Mouse (Mus musculus) kidney, postnatal 14 days (tissue): ENCODE measurements at regions not wholly inside any gene's neighbourhood (a gene's known extent, or its start where the extent isn't known, plus 50 kb on each side); places are given as distances from the start of the nearest gene placed in this dataset.

Experiments used
- DNase-seq: peaks from one replicate; pipeline ENCODE4 v3.0.0; 2022; ENCODE audit warnings: mixed read lengths

DNA sequence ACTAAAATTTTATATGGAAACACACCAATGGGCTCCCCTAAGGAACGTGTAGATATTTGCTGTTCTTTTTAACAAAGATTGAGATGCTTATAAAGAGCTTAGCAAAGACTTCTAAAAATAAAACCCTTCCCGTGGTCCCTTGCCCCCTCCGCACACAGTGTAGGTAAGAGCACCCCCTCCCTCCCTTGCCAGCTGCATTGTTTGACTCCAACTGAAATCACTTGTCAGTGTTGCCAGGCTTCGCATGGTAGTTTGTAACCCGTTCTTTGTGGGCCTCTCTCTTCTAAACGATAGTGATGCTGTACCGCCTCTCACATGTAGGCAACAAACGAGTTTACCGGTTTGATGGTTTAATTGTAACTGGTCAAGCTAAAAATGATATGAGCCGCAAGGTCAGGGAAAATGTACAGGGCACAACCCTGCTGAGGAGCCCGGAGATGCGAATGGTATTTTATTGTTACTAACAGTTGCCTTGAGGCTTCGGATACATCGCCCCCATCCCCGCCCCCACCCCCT, 246.0 kb downstream of the Ttll7 start:
- DNase-seq: no peak

DNA sequence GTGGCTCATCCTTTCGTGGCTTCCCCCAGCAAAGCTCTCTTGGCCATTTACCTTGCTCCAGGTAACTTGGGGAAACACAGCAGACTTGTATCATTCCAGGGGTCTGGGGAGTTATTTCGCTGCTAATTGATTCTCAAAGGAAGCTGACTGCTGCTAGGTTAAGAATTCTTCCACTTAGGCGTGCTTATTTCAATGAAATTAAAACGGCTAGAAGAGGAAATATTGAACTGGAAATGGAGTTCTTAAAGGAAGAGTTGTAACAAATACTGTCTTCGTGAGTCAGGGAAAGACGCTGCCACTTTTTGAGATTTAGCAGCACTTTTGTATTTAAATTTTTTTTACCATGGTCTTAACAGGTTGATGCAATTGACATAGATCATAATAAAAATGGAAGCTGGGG, 246.4 kb downstream of the Ttll7 start:
- DNase-seq: no peak

DNA sequence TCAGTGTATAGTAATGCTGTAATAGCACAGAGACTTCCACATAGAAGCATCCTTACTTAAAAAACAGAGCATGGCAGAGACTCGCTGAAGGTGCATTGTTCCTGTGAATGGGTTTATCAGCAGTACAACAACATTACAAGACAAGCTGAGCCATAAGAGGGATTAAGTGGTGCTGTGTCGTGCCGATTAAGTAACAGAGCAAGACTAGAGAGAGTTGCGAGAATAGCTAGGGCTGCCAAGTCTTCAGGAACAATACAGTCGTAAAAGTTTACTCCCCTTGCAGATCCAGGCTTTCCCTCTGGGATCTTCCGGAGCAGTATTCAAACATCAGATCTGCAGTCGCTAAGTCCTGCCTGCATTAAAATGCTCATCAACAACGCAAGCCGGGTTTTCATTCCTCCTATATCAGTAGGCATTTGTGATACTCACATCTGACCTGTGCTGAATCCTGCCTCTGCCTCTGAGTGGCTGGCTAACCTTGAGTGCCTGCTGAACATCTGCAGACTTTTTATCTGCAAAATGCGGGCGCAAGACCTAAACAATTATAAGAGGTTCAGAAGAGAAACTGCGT, 247.1 kb downstream of the Ttll7 start:
- no peak for DNase-seq

DNA sequence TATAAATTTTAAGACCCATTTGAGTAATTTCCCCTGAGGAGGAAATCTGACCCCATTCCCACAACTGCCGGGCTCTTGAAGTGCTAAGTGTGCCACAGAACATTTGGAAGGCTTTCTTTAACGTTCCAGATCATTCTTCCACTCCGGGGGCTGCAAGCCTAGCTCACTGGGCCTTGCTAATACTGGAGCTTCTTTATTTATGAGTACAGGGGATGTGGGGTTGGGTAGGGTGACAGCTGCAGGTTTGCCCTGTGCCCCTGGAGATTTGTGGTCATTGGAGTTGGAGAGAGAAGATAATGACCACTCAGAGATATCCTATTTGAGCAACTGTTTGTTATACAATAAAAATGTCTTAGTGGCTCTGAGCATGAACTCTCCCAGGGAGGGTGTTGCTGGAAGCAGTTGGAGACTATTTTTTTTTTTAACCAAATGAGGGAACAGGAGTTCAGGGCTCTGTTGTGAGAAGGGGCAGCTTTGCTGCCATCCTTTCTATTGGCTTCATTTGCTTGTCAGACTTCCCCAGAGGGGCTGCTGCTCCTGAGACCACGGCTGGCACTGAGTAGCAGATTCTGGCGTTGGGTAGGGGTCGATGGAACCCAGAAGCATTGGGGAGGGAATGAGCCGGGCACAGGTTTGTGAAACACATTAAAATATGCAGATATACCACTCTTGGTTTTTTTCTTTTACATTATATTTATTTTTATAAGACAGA, 249.0 kb downstream of the Ttll7 start:
- peak; percentile 26 for DNase-seq

DNA sequence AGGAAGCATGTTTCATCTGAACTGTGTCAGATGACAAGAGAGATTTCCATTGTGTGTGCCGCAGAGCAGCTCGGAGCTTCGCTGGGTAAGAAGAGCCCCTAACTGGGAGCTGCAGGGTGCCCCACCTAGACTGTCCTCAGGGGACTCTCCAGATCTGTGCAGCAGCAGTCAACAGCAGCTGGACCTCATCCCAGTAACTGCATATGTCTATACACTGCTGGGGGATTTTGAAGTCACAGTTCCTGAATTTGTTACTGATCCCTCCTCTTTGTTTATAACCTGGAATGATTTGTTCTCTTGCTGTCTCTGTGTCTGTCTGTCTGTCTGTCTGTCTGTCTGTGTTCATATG, 249.6 kb downstream of the Ttll7 start:
- no peak for DNase-seq

DNA sequence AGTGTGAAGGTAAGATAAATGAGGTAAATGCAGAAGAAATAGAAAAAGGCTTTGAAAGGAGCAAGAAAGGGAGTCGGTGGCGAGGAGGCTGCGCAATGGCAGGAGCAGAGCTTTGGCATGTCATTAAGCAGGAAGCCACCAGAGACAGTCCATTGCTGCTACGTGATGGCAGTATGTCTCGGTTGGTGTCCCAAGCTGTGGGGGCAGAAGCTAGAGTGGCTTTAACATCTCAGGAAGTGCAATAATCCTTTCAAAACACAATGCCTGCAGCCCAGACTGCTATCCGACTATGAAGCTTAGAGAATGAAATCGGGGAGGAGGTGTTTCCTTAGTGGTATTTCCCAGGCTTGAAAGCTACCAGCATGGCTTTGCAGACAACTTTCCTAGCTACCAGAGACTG, 251.3 kb downstream of the Ttll7 start:
- no peak for DNase-seq

DNA sequence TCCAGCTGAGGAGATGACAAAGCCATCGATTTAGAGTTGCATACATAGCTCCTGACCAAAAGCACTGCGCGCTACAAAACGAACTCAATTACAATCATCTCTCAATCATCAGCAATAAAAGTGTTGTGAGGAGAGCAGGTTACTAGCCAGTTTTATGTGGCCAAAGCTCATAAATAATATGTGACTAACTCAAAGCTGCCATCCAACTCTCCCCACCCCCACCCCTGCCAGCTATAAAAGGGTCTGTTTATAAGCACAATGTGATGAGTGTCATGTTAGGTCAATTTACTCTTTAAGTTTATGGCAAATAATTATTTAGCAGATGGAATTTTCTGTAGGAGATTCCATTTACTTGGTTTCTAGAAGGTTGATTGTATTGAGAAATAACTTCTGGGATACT, 265.4 kb downstream of the Ttll7 start:
- DNase-seq: no peak

DNA sequence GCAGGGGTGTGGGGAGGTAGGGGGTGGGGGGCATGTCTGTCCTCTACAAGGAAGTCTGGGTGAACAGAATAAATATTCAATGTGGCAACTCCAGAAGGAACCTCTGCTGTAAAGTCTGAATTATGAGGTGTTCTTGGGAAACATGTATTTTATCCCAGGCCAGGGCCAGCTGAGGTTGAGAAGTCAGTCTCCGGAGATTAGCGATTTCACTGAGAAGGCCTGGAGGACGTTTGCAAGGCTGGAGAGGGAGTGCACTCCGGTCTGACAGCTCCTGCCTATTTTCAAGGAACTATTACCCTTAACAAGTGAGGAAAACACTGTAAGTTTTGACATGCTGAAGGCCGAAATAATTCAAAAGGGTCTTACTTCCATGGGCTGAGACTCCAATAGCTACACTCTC, 265.9 kb downstream of the Ttll7 start:
- no peak for DNase-seq

DNA sequence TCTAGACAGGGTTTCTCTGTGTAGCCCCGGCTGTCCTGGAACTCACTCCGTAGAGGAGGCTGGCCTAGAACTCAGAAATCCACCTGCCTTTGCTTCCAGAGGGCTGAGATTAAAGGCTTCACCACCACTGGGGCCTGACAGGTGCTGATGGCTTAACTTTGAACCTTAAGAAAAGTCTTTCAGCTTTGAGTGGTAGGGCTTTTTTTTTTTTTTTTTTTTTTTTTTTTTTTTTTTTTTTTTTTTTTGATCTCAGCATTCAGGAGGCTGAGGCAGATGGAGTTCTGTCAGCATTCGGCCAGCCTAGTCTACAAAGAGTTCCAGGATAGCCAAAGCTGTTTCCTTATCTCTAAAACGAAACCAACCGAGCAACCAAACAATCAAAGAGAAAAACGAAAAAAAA, 266.5 kb downstream of the Ttll7 start:
- no peak for DNase-seq

DNA sequence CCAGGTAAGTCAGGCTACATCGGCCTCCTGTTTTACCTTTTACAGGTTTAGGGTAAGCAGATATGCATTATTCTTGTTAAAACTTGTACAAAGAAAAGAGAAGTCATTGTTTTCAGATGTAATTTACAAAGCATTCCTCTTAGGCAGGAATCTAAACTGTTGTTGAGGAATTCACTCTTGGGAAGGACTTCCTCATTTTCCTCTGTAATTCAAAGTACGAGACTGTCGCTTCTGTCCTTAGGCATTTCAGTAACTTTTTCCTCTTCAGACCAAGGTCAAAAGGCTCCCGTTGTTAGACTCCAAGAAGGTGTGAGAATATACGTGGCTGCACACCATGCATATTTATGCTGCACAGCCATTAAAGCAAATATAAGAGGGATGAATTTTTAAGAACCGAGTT, 269.7 kb downstream of the Ttll7 start:
- DNase-seq: no peak

DNA sequence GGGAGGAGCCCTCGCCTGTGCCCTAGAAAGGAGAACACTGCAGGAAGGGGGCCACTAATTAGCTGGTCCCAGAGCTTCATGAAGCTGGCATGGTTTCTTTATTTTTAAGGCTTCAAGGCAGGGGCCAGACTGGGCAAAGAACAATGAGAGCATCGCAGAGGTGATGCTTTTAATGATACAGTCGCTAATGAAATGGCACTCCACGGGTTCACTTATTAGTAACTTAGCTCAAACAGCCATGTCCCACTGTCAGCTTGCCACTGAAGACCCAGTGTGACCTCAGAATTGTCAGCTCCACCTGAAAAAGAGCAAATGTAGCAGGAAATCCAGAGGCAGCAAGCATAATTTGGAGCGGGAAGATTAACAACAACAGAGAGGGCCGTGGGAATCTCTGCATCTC, 275.6 kb downstream of the Ttll7 start:
- DNase-seq: no peak

DNA sequence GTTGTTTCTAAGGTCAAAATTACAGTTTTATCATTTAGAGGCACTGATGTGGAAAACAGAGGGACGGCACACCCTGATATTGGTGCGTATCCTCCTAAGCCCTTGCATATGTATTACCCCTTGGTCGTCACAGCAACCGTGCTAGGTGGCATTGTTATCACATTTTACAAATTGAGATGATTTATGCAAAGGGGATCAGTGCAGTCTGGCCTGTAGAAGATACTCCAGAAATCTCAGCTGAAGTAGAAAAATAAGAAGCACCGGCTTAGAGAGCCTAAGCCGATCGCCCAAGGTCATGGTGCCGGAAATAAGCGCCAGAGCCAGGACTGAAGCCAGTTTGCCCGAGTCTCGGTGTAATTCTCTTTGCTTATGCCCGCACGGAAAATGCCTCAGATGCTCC, 280.7 kb downstream of the Ttll7 start:
- no peak for DNase-seq

DNA sequence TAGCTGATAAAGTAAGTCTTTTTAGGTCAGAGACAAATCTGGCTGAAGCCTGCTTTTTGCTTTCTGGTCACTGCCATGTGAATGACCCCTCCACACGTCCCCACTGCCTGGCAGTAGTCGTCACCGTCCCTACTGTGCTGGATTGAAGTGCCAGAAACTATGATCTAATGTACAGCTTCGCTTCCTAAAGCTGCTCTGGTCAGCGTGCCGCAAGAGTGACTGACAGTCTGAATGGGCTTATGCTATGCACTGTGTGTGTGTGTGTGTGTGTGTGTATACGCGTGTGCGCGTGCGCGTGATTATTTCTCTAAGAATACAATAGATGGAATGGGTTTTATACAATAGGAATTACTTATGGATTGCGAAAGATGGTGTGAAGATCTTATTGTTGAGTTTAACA, 281.2 kb downstream of the Ttll7 start:
- no peak for DNase-seq

DNA sequence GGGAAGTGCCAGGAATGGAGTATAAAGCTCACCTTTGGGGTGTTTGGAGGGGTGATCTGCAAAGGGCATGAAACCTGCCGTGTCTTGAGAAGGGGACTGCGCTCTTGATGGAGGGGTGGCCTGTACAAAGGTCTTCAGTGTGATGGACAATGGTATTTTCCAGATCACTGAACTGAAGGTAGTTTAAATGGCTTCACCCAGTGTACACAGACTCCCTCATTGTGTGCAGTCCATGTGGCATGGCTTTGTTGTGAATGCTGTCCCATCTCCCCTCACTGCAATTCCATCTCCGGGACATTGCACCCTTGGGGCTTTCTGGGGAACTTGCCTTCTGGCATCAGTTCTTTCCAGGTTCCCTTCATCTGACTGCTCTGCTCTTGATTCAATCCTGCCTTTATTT, 288.2 kb downstream of the Ttll7 start:
- DNase-seq: no peak

DNA sequence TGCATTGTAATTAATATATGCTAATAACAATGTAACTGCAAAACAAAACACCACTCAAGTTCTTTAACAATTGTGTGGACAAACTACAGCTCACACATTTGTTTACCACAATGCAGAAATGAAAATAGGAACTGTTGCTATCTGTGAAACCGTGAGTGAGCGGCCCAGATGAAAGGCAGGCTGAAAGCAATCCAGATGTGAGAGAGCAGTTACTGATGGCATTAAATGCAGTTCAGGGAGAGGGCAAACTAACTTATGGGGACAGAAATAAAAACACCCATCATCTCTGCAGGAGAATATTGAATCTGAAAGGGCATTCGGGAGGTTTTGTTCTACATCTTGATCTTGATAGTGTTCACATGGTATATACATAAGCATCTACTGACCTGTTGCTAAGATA, 301.3 kb downstream of the Ttll7 start:
- DNase-seq: no peak

DNA sequence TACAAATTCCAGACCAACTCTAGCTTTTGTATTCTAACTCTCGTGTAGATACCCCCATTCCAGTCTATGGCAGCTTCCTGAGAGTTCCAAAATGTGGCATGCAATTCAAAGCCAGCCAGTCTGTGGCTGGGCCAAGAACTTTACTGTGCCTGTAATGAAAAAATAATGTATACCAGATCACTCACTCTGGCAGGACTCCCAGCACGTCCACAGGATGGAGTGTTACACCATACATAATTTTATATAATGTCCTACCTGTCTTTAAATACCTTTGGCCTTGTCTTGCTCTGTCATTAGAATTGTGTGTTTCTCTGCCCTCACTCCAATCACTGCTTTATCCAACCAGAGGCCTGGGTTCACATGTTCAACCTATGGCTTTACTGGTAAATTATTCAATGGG, 301.8 kb downstream of the Ttll7 start:
- no peak for DNase-seq

DNA sequence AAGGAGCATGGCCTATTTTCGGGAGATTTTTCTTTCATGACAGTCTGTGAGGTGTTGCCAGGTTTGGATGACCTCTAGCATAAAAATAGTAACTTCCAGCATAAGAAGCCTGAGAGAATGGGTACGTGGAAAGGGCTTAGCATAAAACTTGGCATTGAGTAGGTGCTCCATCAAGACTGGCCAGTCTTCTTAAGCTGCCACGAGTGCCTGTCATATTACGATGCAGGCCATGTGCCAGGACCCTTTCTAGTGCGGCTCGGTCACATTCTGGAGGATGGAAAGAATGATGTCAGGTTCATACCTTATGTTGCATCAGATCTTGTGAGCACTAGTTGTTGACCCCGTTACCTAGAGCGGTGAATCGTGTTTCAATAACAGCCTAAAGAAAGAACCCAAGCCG, 311.0 kb downstream of the Ttll7 start:
- no peak for DNase-seq

DNA sequence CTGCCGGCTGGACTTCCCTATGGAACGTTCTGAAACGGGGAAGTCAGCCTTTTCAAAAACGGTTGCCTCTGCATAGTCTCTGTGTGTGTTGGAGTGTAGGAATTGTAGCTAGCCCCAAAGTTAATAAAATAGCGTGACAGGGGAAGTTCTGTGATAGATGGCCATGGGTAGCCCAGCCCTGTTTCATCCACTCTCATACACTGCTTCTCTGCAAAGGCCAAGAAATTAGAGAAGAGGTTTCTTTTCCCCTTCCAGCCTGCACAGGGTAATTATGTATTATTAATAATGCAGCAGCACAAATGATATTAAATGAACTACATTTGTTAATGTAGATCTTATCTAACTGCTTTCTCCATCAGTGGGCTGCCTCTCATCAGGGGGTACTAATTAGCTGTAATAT, 311.4 kb downstream of the Ttll7 start:
- no peak for DNase-seq

DNA sequence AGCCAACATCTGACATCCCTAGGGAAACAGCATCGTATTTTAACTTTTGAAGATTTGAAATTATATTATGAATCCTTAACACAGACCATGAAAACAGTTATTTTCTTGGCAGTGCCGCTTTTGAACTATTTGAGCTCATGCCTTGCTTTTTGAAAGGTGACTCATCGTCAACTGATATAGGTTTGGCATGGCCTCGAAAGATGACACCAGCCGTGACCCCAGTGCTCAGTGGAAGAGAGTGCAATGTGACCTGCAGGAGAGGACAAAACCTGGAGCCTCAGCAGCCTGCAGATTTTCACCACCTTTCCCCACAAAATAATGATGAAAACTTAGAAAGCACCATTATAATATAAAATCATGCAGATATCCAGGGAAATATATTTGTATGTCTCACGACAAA, 312.8 kb downstream of the Ttll7 start:
- no peak for DNase-seq

DNA sequence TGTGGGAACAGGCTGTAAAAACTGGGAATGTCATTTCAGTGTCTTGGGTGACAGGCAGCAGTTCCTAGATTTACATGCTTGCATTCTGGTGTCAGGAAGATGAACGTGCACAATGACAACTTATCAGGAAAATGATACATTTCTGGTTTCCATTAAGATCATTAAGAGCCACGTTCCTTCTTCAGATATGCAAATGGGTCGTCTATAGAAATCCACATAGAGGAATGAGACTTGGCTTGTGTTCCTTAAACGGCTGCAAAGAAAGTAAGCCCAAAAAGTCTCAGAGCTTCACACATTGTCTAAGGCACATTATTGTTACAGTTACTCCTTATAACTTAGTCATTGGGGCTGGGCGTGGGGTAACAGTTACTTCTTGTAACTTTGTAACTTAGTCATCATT, 314.4 kb downstream of the Ttll7 start:
- DNase-seq: no peak

DNA sequence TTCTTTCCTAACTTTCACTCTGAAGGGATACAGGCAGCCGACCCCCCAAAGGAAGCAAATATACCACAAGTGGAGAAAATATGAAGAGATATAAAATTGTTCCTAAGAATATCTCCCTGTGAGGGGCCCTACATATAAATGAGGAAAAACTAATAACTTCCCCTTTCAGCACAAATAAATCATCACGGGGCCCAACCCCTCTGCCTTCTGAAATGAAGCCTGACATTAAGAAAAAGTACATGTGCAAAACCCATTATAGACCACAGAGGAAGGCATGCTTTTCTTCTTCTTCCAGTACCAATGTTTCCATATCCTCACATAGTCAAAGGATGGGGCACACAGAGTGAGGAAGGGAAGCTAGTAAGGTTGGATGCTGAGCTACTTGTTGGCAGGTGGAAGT, 317.0 kb downstream of the Ttll7 start:
- DNase-seq: no peak

DNA sequence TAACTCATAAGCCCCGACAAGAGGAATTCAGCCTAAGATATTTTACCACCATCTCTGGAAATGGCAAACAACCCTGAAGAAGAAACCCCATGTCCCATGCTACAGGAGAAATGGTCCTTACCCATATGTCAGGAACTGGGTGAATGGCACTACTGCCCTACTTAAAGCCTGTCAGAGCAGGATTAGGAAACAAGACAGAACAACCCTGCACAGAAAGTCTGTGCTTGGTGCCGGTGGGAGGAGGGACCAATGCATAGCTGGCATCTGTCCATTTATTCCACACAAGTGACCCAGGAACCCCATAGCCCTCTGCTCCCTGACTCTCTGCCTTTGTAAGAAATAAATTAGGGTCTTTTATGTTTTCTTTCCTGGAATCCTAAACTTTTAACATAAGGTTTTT, 317.9 kb downstream of the Ttll7 start:
- no peak for DNase-seq

DNA sequence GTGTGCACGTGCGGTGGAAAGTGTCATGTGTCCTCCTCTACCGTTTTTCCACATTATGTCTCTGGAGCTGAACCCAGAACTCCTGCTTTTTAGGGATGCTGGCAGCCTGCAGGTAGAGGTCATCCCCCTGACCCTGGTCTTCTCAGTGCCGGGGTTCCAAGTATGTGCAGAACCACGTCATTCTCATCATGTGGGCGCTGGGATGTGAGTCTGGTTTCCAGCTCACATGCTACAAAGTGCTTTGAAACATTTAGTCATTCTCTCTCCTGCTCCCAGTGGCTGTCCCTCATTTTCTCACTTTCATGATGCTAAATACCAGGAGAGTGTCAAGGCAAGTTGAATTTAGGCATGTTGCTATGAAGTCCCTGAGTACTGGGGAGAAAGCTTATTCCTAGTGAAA, 326.6 kb downstream of the Ttll7 start:
- DNase-seq: no peak

DNA sequence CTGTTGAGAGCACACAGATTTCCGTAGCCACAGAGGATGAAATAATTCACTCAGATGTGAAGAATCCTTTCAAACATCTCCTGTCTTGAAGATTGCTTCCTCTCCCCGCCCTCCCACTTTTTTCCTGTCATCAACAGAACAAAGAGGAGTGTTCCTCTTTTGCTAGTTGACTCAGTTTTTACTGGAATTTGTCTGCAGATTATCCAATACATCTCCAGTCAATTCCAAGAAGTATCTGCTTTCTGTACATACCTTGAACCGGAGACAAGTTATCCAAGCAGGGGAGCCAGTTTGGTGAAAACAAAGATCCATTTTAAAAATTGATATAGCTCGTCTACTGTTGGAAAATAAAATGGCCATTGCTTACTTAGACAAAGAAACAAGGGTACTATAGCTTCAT, 328.5 kb downstream of the Ttll7 start:
- DNase-seq: no peak
